Mouse (Mus musculus) hindbrain, postnatal 0 days (tissue): Measurements from ENCODE around the gene Ddx50. TPM values are rescaled to one million over a fixed set of nuclear protein-coding genes. Genes with fewer than 3 reads are reported as not detected.
"Not testable (repeated sequence)": the region's sequence is repeated elsewhere in the genome, so short reads cannot be mapped to it uniquely, and the experiment has no call there.

ENCODE experiments used
- ATAC-seq: fragments of 200-750 bp; cut with Nextera tagmentation; 2 replicates; pipeline ENCODE4 v1.8.0; 2017; ENCODE audit warnings: mild to moderate bottlenecking, moderate TSS enrichment, moderate library complexity
- DNase-seq: peaks from one replicate; pipeline ENCODE4 v3.0.0-alpha.2; 2015; ENCODE audit warnings: low spot score
- H3K27ac ChIP-seq: fragments of 300-500 bp; sonication (generic); 2 replicates; pipeline ENCODE4 v1.5.1; 2014; ENCODE audit warnings: mild to moderate bottlenecking
- H3K27me3 ChIP-seq: fragments of 300-500 bp; sonication (generic); 2 replicates; pipeline ENCODE4 v1.6.1; 2014; ENCODE audit warnings: low read length, mixed read lengths; ENCODE audit not compliant: insufficient read depth
- H3K36me3 ChIP-seq: fragments of 300-500 bp; sonication (generic); 2 replicates; pipeline ENCODE4 v1.6.1; 2014; ENCODE audit warnings: low read length, mixed read lengths; ENCODE audit not compliant: insufficient read depth
- H3K4me1 ChIP-seq: fragments of 300-500 bp; sonication (generic); 2 replicates; pipeline ENCODE4 v1.6.1; 2014; ENCODE audit warnings: antibody characterized with exemption, low read length, mixed read lengths; ENCODE audit not compliant: insufficient read depth
- H3K4me2 ChIP-seq: fragments of 300-500 bp; sonication (generic); 2 replicates; pipeline ENCODE4 v1.6.1; 2014; ENCODE audit warnings: low read depth, mild to moderate bottlenecking, low read length, moderate library complexity, mixed read lengths
- H3K4me3 ChIP-seq: fragments of 300-500 bp; sonication (generic); 2 replicates; pipeline ENCODE4 v1.5.1; 2014; ENCODE audit warnings: low read length
- H3K9ac ChIP-seq: fragments of 300-500 bp; sonication (generic); replicated peaks from 2 replicates; pipeline ENCODE4 v1.6.1; 2014; ENCODE audit warnings: mild to moderate bottlenecking, low read length, moderate library complexity, mixed read lengths
- H3K9me3 ChIP-seq: fragments of 300-500 bp; sonication (generic); 2 replicates; pipeline ENCODE4 v1.6.1; 2016; ENCODE audit warnings: low read length, mixed read lengths
- CTCF ChIP-seq: IDR thresholded peaks from 2 replicates; pipeline ENCODE4 v1.5.1; 2016; ENCODE audit warnings: antibody characterized with exemption, control low read depth, low read depth
- WGBS: fragments of 180-500 bp; shearing (Covaris S2); extraction: QIAGEN DNeasy Blood & Tissue Kit; methylation state at CpG from one replicate; pipeline ENCODE4 v1.1.7; 2014; 5-methylcytosine and 5-hydroxymethylcytosine counted together
- polyA plus RNA-seq: library from polyadenylated mRNA; unstranded; fragments of >200 nt; fragmentation: Nextera tagmentation; extraction: Ambion mirVana; gene quantifications from 2 replicates; pipeline ENCODE4 v1.2.1, GENCODE M21; 2015
- total RNA-seq: library from RNA; depleted of rRNA; stranded (reverse); fragments of >200 nt; gene quantifications from 2 replicates; pipeline ENCODE4 v1.2.3, GENCODE M21; 2014

Ddx50 gene
- total and polyA plus RNA-seq, 2 experiments from 2014 or later: 27.5 to 77.5 TPM

DNA sequence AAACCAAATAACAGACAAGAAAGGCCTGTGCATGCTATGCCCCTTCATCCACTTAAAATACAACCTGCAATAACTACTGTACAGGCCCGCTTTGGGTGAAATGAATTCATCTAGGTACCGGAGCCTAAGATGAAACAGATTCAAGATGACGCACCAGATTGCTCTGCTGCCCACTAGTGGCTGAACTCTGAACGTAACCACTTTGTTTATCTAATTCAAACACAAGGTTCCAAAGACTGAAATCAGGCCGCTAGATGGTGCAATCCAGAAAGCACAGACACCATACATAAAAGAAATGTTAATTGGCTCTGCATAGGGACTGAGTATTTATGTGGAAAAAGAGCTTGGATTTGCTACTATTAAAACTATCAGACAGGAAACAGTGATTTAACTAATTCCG, 60.8 kb downstream of the Ddx50 start:
- Histone ChIP-seq H3K27me3 (no peaks in the 10 kb centered on the region), H3K9ac (no peak overlapping the region), H3K27ac (no peak overlapping the region), H3K4me3 (no peak overlapping the region), H3K4me1 (no peaks in the 10 kb centered on the region), H3K4me2 (no peak overlapping the region), H3K36me3 (peaks cover 69% of the 10 kb centered on the region), H3K9me3 (no peaks in the 10 kb centered on the region)
- TF ChIP-seq CTCF: peak; percentile 95
- ATAC-seq (peak; percentile 85), DNase-seq (peak; percentile 97)
- 29% methylated on average over 6 of the region's 6 CpGs for WGBS

GRCm38 (mm10) chr10:62588616-62589015, 62.4 kb downstream of the Ddx50 start:
- no peak for TF ChIP-seq CTCF
- Histone ChIP-seq H3K27ac (no peak overlapping the region), H3K9ac (no peak overlapping the region), H3K4me3 (no peak overlapping the region), H3K4me1 (no peaks in the 10 kb centered on the region), H3K4me2 (no peak overlapping the region), H3K9me3 (no peaks in the 10 kb centered on the region), H3K36me3 (peaks cover 74% of the 10 kb centered on the region), H3K27me3 (no peaks in the 10 kb centered on the region)
- ATAC-seq: no peak
- WGBS: 73% methylated on average over 4 of the region's 4 CpGs
- DNase-seq: no peak

GRCm38 (mm10) chr10:62583245-62583644, 67.8 kb downstream of the Ddx50 start:
- DNase-seq: no peak
- no peaks in the 10 kb centered on the region for H3K9me3 ChIP-seq
- WGBS: 94% methylated on average over 1 of the region's 1 CpGs

DNA sequence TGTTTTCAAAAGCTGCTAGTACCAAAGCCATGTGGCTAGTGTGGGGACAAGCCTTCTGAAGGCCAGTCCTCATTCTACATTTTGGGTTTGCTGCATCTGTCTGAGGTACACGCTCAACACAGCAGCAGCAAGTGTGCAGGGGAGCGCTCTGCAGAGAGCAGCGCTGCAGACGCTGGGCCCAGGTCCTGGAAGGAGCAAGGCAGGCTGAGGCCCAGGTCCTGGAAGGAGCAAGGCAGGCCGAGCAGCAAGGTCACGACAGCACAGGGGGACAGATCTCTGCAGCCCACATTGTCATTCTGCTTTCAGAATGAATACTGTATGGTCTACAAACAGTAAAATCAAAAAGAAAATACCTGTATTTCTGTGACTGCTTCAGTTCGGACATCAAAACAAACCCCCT, 68.3 kb downstream of the Ddx50 start:
- no peak for DNase-seq

More at GRCm38 (mm10) chr10:62583245-62583644, 67.8 kb downstream of the Ddx50 start:
- H3K4me2 ChIP-seq: no peak overlapping the region
- no peaks in the 10 kb centered on the region for H3K4me1 ChIP-seq
- TF ChIP-seq CTCF: no peak
- ATAC-seq: no peak
- no peaks in the 10 kb centered on the region for H3K27me3 ChIP-seq
- H3K36me3 ChIP-seq: peaks cover 70% of the 10 kb centered on the region
- H3K9ac ChIP-seq: no peak overlapping the region
- no peak overlapping the region for H3K27ac ChIP-seq
- H3K4me3 ChIP-seq: no peak overlapping the region

GRCm38 (mm10) chr10:62582263-62582662, 68.8 kb downstream of the Ddx50 start:
- TF ChIP-seq CTCF: no peak
- Histone ChIP-seq H3K9me3 (no peaks in the 10 kb centered on the region), H3K27ac (no peak overlapping the region), H3K9ac (no peak overlapping the region), H3K4me2 (no peak overlapping the region), H3K36me3 (peaks cover 60% of the 10 kb centered on the region), H3K27me3 (no peaks in the 10 kb centered on the region), H3K4me1 (peaks cover 3% of the 10 kb centered on the region; the same call in 1 of the 2 replicates), H3K4me3 (no peak overlapping the region)
- ATAC-seq (no peak), DNase-seq (no peak)
- 92% methylated on average over 17 of the region's 17 CpGs for WGBS

More for the DNA sequence above, 68.3 kb downstream of the Ddx50 start:
- TF ChIP-seq CTCF: no peak
- ATAC-seq: no peak
- no peaks in the 10 kb centered on the region for H3K27me3 ChIP-seq
- H3K27ac ChIP-seq: no peak overlapping the region
- H3K4me1 ChIP-seq: no peaks in the 10 kb centered on the region
- no peak overlapping the region for H3K9ac ChIP-seq
- no peaks in the 10 kb centered on the region for H3K9me3 ChIP-seq
- no peak overlapping the region for H3K4me2 ChIP-seq
- 82% methylated on average over 7 of the region's 7 CpGs for WGBS
- H3K36me3 ChIP-seq: peaks cover 64% of the 10 kb centered on the region
- H3K4me3 ChIP-seq: no peak overlapping the region

- H3K4me3 ChIP-seq, DNase-seq, ATAC-seq, H3K27ac ChIP-seq, H3K9me3 ChIP-seq, H3K27me3 ChIP-seq, H3K4me2 ChIP-seq, H3K9ac ChIP-seq: not testable (repeated sequence)
- H3K4me1 ChIP-seq: peaks cover 12% of the 10 kb centered on the region
- 83% methylated on average over 12 of the region's 13 CpGs for WGBS
- H3K36me3 ChIP-seq: peaks cover 50% of the 10 kb centered on the region
Observed at GRCm38 (mm10) chr10:62579129-62579528, 71.9 kb downstream of the Ddx50 start.

DNA sequence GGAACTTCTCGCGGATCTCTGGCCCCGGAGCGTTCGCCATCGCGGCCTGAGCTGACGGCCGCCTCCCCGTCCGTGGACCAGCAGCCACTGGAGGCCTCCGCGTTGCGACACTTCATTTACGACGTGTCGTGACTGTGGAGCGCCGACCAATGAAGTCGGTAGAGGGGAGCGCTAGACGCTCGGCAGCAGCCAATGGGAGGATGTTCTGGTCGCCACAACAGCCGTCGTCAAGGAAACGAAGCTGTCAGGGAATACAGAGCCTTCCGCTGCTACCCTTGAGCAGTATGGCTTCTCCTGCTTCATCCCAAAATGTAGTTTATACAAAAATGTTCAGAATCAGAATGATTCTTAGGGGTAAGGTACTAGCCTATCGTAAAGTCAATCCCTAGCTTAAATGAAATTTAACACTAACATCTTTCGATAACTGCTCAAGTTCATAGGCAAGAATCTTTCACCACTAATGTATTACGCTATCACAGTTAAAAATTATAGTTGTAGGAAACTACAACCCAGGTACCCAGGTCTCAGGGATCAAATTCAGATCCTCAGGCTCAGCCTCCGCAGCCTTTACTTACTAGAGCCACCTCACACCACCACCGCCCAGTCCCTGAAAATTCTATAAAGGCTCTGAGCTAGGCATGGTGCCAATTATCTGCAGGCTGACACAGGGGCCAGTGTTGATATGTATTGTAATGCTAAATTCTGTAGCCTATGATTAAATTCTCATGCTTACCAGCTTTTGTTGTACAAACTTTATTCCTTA, 72.5 kb downstream of the Ddx50 start, which contains the start of gene Kif1bp:
TSS of gene Kif1bp (minus strand) at position 120 of the 763 bp plus-strand sequence.
- H3K4me1 ChIP-seq: peaks cover 12% of the 10 kb centered on the region
- no peaks in the 10 kb centered on the region for H3K9me3 ChIP-seq
- H3K27me3 ChIP-seq: no peaks in the 10 kb centered on the region
- peak; percentile 99 for DNase-seq
- WGBS: 6% methylated on average over 33 of the region's 33 CpGs
- peak within 1 kb of the TSS; percentile 92 for H3K4me3 ChIP-seq
- H3K9ac ChIP-seq: peak within 1 kb of the TSS; percentile 82
- peak within 1 kb of the TSS; percentile 86 for H3K4me2 ChIP-seq
- peak within 1 kb of the TSS; percentile 86 for H3K27ac ChIP-seq
- ATAC-seq: peak; percentile 99
- TF ChIP-seq CTCF: no peak
- peaks cover 50% of the 10 kb centered on the region for H3K36me3 ChIP-seq
